Mouse (Mus musculus) forebrain, embryonic 16.5 days (tissue): ENCODE measurements at regions not wholly inside any gene's neighbourhood (a gene's known extent, or its start where the extent isn't known, plus 50 kb on each side); places are given as distances from the start of the nearest gene placed in this dataset.

Source experiments
- ATAC-seq: fragments of 200-750 bp; cut with Nextera tagmentation; 2 replicates; pipeline ENCODE4 v1.8.0; 2017; ENCODE audit warnings: mild to moderate bottlenecking, moderate library complexity
- H3K27ac ChIP-seq: fragments of 300-500 bp; sonication (generic); 2 replicates; pipeline ENCODE4 v1.5.1; 2014; ENCODE audit warnings: low read length, control low read depth
- H3K27me3 ChIP-seq: fragments of 300-500 bp; sonication (generic); replicated peaks from 2 replicates; pipeline ENCODE4 v1.6.1; 2014; ENCODE audit warnings: low read length; ENCODE audit not compliant: control insufficient read depth, insufficient read depth
- H3K36me3 ChIP-seq: fragments of 300-500 bp; sonication (generic); 2 replicates; pipeline ENCODE4 v1.6.1; 2014; ENCODE audit not compliant: control insufficient read depth, insufficient read depth
- H3K4me1 ChIP-seq: fragments of 300-500 bp; sonication (generic); replicated peaks from 2 replicates; pipeline ENCODE4 v1.6.1; 2014; ENCODE audit warnings: low read length; ENCODE audit not compliant: control insufficient read depth, insufficient read depth
- H3K4me2 ChIP-seq: fragments of 300-500 bp; sonication (generic); 2 replicates; pipeline ENCODE4 v1.6.1; 2014; ENCODE audit warnings: mild to moderate bottlenecking, low read length, control low read depth
- H3K4me3 ChIP-seq: fragments of 300-500 bp; sonication (generic); replicated peaks from 2 replicates; pipeline ENCODE4 v1.5.1; 2014; ENCODE audit warnings: mild to moderate bottlenecking, low read length, control low read depth
- H3K9ac ChIP-seq: fragments of 300-500 bp; sonication (generic); replicated peaks from 2 replicates; pipeline ENCODE4 v1.6.1; 2014; ENCODE audit warnings: low read depth, low read length, control low read depth
- H3K9me3 ChIP-seq: fragments of 300-500 bp; sonication (generic); 2 replicates; pipeline ENCODE4 v1.6.1; 2016; ENCODE audit warnings: low read length; ENCODE audit not compliant: control insufficient read depth
- WGBS: fragments of 180-500 bp; shearing (Covaris S2); extraction: QIAGEN DNeasy Blood & Tissue Kit; methylation state at CpG from one replicate; pipeline ENCODE4 v1.1.7; 2014; 5-methylcytosine and 5-hydroxymethylcytosine counted together

GRCm38 (mm10) chr12:8844748-8845147, 73.6 kb downstream of the Sdc1 start:
- no peak for ATAC-seq
- Histone ChIP-seq H3K4me3 (no peak overlapping the region), H3K9me3 (no peaks in the 10 kb centered on the region), H3K27me3 (no peaks in the 10 kb centered on the region), H3K4me1 (no peaks in the 10 kb centered on the region), H3K9ac (no peak overlapping the region), H3K36me3 (no peaks in the 10 kb centered on the region), H3K27ac (no peak overlapping the region), H3K4me2 (no peak overlapping the region)
- WGBS: 91% methylated on average over 5 of the region's 5 CpGs

DNA sequence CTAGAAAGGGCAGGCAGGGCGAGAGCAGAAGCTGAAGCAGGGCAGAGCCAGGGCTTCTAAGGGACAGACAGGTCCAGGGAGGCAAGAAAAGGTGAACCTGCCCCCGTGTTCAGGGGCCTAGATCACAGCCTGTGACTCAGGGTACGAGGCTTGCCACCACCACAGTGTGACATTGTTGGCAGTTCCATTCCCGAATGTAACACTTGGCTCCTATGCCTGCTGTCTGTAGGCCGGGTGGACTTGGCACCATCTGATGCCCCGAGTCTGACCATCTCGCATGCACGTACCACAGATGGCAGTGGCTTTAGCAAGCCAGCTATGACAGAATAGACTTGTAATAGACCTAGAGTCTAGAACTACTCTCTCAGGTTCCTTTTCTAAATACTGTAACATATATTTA, 74.3 kb downstream of the Sdc1 start:
- Histone ChIP-seq H3K27me3 (no peaks in the 10 kb centered on the region), H3K9me3 (no peaks in the 10 kb centered on the region), H3K4me1 (no peaks in the 10 kb centered on the region), H3K4me3 (no peak overlapping the region), H3K4me2 (no peak overlapping the region), H3K9ac (no peak overlapping the region), H3K36me3 (no peaks in the 10 kb centered on the region), H3K27ac (no peak overlapping the region)
- WGBS: 86% methylated on average over 8 of the region's 8 CpGs
- no peak for ATAC-seq

DNA sequence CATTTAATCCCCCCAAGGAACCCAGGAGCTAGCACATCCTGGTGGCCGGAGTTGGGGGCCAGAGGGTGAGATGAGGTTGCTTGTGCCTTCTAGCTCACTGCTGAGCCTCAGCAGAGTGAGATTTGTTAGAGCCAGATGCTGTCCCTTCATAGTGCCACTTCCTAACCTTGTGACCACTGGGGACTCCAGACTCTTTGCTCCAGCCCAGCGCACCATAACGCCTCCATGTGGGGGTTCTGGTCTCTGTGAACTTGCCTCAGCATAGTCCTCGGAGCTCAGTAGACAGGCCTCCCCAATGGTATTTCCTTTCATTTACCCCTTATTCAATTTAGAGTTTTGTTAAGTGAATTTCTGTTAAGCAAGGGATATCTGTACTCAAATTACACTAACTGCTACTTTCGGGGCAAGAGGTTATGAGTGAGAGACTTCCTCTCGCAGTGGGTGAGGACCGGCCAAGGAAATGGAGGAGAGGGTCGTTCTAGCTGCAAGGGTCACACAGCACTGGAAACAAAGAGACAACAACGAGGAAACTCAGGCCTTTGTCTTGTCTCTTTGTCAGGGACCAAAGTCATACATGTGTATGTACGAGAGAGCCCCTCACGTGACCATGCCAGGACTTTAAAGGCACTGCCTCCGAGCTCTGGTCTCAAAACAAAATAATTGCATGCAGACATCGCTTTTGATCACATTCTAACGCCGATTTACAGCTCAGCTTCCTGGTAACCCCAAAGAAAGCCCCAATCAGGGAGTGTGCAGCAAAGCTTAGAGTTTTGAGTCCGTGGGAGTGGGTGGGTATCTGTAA, 74.8 kb upstream of the Laptm4a start:
- Histone ChIP-seq H3K9me3 (no peaks in the 10 kb centered on the region), H3K36me3 (no peaks in the 10 kb centered on the region), H3K27me3 (no peaks in the 10 kb centered on the region), H3K4me3 (no peak overlapping the region), H3K27ac (no peak overlapping the region), H3K9ac (0 out of 2 replicates have a peak overlapping the region, but pooled peaks have one; percentile 12), H3K4me1 (no peaks in the 10 kb centered on the region), H3K4me2 (peak overlapping the region; percentile 17; the same call in 1 of the 2 replicates)
- 57% methylated on average over 16 of the region's 16 CpGs for WGBS
- ATAC-seq: no peak

GRCm38 (mm10) chr12:8847227-8847857, 74.1 kb upstream of the Laptm4a start:
- no peak for ATAC-seq

DNA sequence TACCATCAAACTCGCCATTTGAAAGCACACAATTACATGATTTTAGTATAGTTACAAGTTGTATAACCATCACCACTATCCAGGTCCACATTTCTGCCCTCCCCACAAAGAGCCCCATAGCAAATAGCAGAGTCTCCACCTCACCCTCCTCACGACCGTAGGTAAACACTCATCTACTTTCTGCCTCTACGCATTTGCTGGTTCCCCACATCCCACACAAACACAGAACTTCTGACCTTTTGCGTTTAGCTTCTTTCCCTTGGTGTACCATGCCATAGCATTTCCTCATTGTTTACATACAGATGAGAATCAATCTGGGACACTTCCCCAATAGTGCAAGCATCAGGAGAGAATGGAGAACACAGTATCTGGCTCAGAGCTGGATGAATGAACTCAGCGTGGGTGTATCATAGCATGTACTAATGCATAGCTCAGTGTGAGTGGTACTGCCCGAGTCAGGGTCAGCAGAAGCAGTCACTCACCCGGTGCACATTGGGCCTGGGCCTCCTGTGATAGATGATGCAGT, 73.5 kb upstream of the Laptm4a start:
- 91% methylated on average over 8 of the region's 8 CpGs for WGBS
- ATAC-seq: no peak

More at GRCm38 (mm10) chr12:8847227-8847857, 74.1 kb upstream of the Laptm4a start:
- WGBS: 58% methylated on average over 10 of the region's 10 CpGs
- Histone ChIP-seq H3K4me2 (peak overlapping the region; percentile 17; the same call in 1 of the 2 replicates), H3K27me3 (no peaks in the 10 kb centered on the region), H3K27ac (no peak overlapping the region), H3K4me1 (no peaks in the 10 kb centered on the region), H3K9ac (0 out of 2 replicates have a peak overlapping the region, but pooled peaks have one; percentile 12), H3K4me3 (no peak overlapping the region), H3K36me3 (no peaks in the 10 kb centered on the region), H3K9me3 (no peaks in the 10 kb centered on the region)

DNA sequence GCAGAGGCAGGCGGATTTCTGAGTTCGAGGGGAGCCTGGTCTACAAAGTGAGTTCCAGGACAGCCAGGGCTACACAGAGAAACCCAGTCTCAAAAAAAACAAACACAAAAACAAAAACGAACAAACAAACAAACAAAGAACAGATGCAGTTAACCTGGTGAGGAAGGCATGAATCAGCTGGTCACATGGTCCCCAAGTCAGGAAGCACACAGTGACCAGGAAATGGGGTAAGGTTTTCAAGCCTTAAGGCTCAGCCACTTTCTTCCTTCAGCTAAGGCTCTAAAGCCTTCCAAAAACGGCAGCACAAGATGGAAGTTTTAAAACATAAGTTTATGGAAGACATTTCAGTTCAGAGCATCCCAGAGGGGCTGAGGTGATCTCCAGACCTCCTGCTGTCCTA, 67.6 kb upstream of the Laptm4a start:
- 89% methylated on average over 4 of the region's 4 CpGs for WGBS

More for the DNA sequence above, 73.5 kb upstream of the Laptm4a start:
- Histone ChIP-seq H3K4me1 (no peaks in the 10 kb centered on the region), H3K36me3 (no peaks in the 10 kb centered on the region), H3K4me3 (no peak overlapping the region), H3K9ac (no peak overlapping the region), H3K27ac (no peak overlapping the region), H3K27me3 (no peaks in the 10 kb centered on the region), H3K9me3 (no peaks in the 10 kb centered on the region), H3K4me2 (no peak overlapping the region)

GRCm38 (mm10) chr12:8854401-8854800, 67.1 kb upstream of the Laptm4a start:
- Histone ChIP-seq H3K4me2 (no peak overlapping the region), H3K36me3 (no peaks in the 10 kb centered on the region), H3K9me3 (no peaks in the 10 kb centered on the region), H3K27me3 (no peaks in the 10 kb centered on the region), H3K4me3 (no peak overlapping the region), H3K9ac (no peak overlapping the region), H3K27ac (no peak overlapping the region), H3K4me1 (no peaks in the 10 kb centered on the region)
- ATAC-seq: no peak
- 87% methylated on average over 4 of the region's 4 CpGs for WGBS

More for the DNA sequence above, 67.6 kb upstream of the Laptm4a start:
- Histone ChIP-seq H3K4me1 (no peaks in the 10 kb centered on the region), H3K4me3 (no peak overlapping the region), H3K9me3 (no peaks in the 10 kb centered on the region), H3K36me3 (no peaks in the 10 kb centered on the region), H3K27me3 (no peaks in the 10 kb centered on the region), H3K27ac (no peak overlapping the region), H3K4me2 (no peak overlapping the region), H3K9ac (no peak overlapping the region)
- no peak for ATAC-seq

DNA sequence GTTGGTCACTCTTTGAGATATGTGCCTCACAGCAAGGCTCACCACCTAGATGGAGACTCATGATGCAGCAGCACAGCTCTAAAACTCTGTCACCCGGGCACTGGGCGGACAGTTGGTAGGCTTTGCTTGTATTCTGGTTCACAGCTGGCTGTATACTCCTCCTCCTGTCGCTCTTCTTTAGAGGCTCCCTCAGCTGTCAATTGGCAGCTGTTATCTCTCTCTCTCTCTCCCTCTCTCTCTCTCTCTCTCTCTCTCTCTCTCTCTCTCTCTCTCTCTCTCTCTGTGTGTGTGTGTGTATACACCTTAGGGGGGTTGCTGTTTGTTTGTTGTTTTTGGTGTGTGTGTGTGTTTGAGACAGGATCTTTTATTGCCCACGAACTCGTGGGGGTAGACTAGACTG, 66.3 kb upstream of the Laptm4a start:
- WGBS: 85% methylated on average over 5 of the region's 5 CpGs
- H3K27ac ChIP-seq: no peak overlapping the region
- H3K4me1 ChIP-seq: no peaks in the 10 kb centered on the region
- no peaks in the 10 kb centered on the region for H3K9me3 ChIP-seq
- no peak overlapping the region for H3K4me2 ChIP-seq
- H3K9ac ChIP-seq: no peak overlapping the region
- no peaks in the 10 kb centered on the region for H3K36me3 ChIP-seq
- H3K4me3 ChIP-seq: no peak overlapping the region
- H3K27me3 ChIP-seq: no peaks in the 10 kb centered on the region
- no peak for ATAC-seq

DNA sequence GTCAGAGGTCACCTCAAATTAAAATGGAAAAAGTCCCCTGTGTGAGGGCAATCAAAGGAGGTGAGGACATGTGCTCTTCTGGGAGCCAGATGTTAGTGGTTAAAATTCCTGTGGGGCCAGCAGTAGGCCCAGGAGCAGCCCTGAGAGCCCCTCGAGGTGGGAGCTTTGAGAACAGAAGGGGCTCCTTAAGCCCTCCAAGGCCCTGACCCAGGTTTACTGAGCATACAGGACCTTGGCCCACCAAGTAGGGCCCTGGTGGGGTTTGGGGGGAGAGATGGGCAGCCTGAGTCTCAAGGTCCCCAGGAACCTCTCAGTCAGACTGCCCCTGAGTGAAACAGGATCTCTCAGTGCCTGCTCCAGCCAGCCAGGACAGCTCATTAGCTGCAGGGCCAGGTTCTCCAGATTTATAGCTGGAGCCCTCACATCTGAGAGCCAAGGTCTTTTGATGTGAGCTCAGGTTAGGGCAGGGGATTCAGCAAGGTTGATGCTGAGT, 65.4 kb upstream of the Laptm4a start:
- Histone ChIP-seq H3K4me1 (no peaks in the 10 kb centered on the region), H3K9ac (no peak overlapping the region), H3K9me3 (no peaks in the 10 kb centered on the region), H3K4me2 (no peak overlapping the region), H3K27ac (no peak overlapping the region), H3K4me3 (no peak overlapping the region), H3K36me3 (no peaks in the 10 kb centered on the region), H3K27me3 (no peaks in the 10 kb centered on the region)
- WGBS: 67% methylated on average over 1 of the region's 1 CpGs
- ATAC-seq: no peak
